Mouse (Mus musculus): ENCODE measurements around the gene Zfp683. TPM values are rescaled to one million over a fixed set of nuclear protein-coding genes. Genes with fewer than 3 reads are reported as not detected.

The Zfp683 gene
- polyA plus RNA-seq, 1 experiment, result 3.6 TPM

DNA sequence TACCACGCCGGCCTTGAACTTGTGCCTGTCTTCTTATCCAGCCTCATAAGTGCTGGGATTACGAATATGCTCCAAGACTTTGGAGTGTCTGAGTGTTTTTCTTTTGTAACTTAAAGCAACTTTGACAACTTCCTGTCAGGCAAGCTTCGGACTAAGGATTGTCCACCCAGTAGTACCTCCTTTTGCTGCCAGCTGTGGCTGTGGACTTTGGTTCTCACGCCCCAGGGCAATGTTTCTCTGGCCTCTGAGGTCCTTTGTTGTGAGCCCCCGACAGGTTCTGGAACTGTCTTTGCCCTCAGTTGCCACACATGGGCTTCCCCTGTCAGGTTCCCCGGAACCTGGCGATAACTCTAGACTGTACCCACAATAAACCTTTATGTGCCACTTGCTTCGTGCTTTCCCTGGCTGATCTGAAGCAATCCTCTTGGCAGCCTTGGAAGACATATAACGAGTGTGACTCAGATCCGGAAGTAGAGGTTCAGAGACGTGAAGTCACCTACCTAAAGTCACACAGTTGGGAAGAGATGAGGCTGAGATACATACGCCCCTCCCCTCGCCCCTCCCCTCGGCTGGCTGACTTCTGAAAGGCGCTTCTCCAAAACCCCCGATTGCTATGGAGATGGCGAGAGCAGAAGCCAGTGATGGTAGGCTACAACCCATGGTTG is 7.7 kb downstream of the Zfp683 start:
- no peak overlapping the region for H3K4me3 ChIP-seq (ENCODE audit: extremely low read depth, insufficient read depth, insufficient read length)
- TF ChIP-seq POLR2A (IDR thresholded peaks at IDR 0.05; ENCODE audit: low read depth, low read length) (no peak), CTCF (IDR thresholded peaks at IDR 0.05; ENCODE audit: extremely low read depth, insufficient read depth, insufficient read length, insufficient replicate concordance) (no peak)
- no peak overlapping the region for H3K27ac ChIP-seq (ENCODE audit: insufficient read depth, low read length)
- WGBS, result 79% methylated on average over 18 of the region's 18 CpGs
- no peak for DNase-seq (ENCODE audit: low read depth in 1 of 2, low spot score in 2 of 2)
- no peaks in the 10 kb centered on the region for H3K36me3 ChIP-seq (ENCODE audit: control insufficient read depth, insufficient read depth, low read length)
- H3K27me3 ChIP-seq (ENCODE audit: control insufficient read depth, insufficient read depth, low read length), result no peaks in the 10 kb centered on the region
- H3K4me1 ChIP-seq (ENCODE audit: control insufficient read depth, insufficient read depth, insufficient read length), result peaks cover 10% of the 10 kb centered on the region; the same call in 1 of the 2 replicates

DNA sequence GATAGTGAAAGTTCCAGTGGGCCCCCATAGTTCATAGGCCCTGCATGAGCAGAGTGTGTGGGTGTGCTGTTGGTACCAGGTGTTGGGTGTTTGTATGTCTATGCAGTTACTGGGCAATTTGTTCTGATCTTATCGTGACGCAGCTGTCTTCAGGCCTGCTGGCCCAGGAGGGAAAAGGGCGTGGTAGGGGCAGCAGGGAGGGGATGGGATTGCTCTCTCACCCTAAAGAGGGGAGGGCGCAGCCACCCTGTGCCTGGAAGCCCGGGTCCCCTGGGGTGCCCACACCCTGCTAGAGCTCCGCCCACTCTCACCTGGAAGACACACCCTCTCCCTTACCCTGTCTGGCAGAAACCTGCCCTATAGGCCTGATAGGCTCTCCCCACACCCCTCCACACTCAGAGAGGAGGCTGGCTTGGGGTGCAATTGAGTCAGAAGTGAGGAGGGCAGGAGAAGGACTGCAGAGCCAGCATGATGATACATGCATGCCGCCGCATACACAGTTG is 8.4 kb downstream of the Zfp683 start:
- Histone ChIP-seq H3K27me3 (ENCODE audit: control insufficient read depth, insufficient read depth, low read length) (no peaks in the 10 kb centered on the region), H3K36me3 (ENCODE audit: control insufficient read depth, insufficient read depth, low read length) (no peaks in the 10 kb centered on the region), H3K27ac (ENCODE audit: insufficient read depth, low read length) (no peak overlapping the region), H3K4me1 (ENCODE audit: control insufficient read depth, insufficient read depth, insufficient read length) (peaks cover 10% of the 10 kb centered on the region; the same call in 1 of the 2 replicates), H3K4me3 (ENCODE audit: extremely low read depth, insufficient read depth, insufficient read length) (no peak overlapping the region)
- DNase-seq (ENCODE audit: low read depth in 1 of 2, low spot score in 2 of 2), result no peak
- WGBS, result 67% methylated on average over 8 of the region's 8 CpGs
- TF ChIP-seq CTCF (IDR thresholded peaks at IDR 0.05; ENCODE audit: extremely low read depth, insufficient read depth, insufficient read length, insufficient replicate concordance) (no peak), POLR2A (IDR thresholded peaks at IDR 0.05; ENCODE audit: low read depth, low read length) (no peak)

DNA sequence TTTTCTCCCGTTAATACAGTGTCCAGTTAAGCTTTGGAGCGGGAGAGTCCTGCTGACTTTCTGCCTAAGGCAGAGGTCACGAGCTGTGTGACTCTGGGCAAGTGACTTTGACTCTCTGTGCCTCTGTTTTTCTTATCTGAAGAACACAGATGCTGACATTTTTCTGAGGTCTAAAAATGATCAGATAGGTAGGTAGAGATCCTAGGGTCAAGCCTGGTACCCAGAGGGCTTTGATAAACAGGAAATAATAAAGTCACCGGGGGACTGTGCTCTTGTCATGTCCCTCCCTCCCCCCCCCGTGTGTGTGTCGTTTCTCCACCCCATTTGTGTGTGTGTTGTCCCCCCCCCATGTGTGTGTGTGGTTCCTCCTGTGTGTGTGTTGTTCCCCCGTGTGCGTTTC is 8.9 kb downstream of the Zfp683 start:
- no peak for DNase-seq (ENCODE audit: low read depth in 1 of 2, low spot score in 2 of 2)
- Histone ChIP-seq H3K36me3 (ENCODE audit: control insufficient read depth, insufficient read depth, low read length) (no peaks in the 10 kb centered on the region), H3K27ac (ENCODE audit: insufficient read depth, low read length) (no peak overlapping the region), H3K4me3 (ENCODE audit: extremely low read depth, insufficient read depth, insufficient read length) (no peak overlapping the region), H3K27me3 (ENCODE audit: control insufficient read depth, insufficient read depth, low read length) (no peaks in the 10 kb centered on the region), H3K4me1 (ENCODE audit: control insufficient read depth, insufficient read depth, insufficient read length) (peaks cover 10% of the 10 kb centered on the region; the same call in 1 of the 2 replicates)
- 65% methylated on average over 8 of the region's 8 CpGs for WGBS
- TF ChIP-seq POLR2A (IDR thresholded peaks at IDR 0.05; ENCODE audit: low read depth, low read length) (no peak), CTCF (IDR thresholded peaks at IDR 0.05; ENCODE audit: extremely low read depth, insufficient read depth, insufficient read length, insufficient replicate concordance) (no peak)

DNA sequence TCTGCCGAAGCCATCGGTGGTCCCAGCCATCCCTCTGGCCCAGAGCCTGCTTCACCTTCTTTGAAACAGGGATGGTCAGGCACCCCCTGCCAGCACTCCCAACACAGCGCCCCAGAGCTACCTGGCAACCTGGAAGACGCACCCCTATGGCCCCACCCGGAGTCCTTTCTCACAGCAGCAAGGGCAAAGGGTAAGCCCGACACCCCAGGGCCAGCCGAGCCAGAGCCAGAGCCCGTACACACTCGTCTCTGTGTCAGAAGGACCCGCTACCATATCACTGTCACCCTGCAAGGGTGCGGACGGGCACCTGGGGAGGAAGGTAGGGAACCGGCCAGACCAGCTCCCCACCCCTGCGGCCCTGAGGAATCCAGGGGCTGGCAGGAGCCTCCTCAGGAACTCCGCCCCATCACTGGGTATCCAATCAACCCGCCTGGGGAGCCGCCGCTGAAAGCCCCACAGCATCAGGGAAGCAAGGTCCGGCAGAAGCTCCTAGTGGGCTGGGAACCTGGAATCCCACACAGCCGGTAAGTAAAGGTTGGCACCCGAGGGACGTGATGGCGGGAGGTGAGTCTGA is 11.9 kb downstream of the Zfp683 start:
- Histone ChIP-seq H3K4me3 (ENCODE audit: extremely low read depth, insufficient read depth, insufficient read length) (no peak overlapping the region), H3K4me1 (ENCODE audit: control insufficient read depth, insufficient read depth, insufficient read length) (no peaks in the 10 kb centered on the region), H3K27ac (ENCODE audit: insufficient read depth, low read length) (no peak overlapping the region), H3K27me3 (ENCODE audit: control insufficient read depth, insufficient read depth, low read length) (no peaks in the 10 kb centered on the region), H3K36me3 (ENCODE audit: control insufficient read depth, insufficient read depth, low read length) (no peaks in the 10 kb centered on the region)
- DNase-seq (ENCODE audit: low read depth in 1 of 2, low spot score in 2 of 2), result no peak
- 73% methylated on average over 23 of the region's 23 CpGs for WGBS
- no peak for TF ChIP-seq CTCF (IDR thresholded peaks at IDR 0.05; ENCODE audit: extremely low read depth, insufficient read depth, insufficient read length, insufficient replicate concordance)

DNA sequence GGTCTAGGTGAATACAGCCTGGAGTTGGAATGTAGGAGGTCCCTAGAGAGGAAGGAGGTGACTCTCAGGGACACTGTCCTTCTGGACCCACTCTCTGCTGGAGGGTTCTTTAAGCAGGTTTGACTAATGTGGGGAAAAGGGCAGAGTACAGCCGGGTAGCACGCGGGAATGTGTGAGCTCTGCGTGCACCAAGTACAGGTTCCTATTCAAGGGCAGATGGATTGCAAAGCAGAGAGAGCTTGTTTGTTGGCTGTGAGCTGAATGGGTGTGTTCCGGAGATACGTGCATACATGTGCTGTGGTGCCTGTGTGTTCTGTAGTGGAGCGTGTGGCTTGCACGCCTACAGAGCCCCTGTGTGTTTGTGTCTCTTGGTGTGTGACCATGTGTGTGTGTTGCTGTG is 13.7 kb downstream of the Zfp683 start:
- Histone ChIP-seq H3K4me1 (ENCODE audit: control insufficient read depth, insufficient read depth, insufficient read length) (no peaks in the 10 kb centered on the region), H3K27me3 (ENCODE audit: control insufficient read depth, insufficient read depth, low read length) (no peaks in the 10 kb centered on the region), H3K36me3 (ENCODE audit: control insufficient read depth, insufficient read depth, low read length) (no peaks in the 10 kb centered on the region), H3K4me3 (ENCODE audit: extremely low read depth, insufficient read depth, insufficient read length) (no peak overlapping the region), H3K27ac (ENCODE audit: insufficient read depth, low read length) (no peak overlapping the region)
- no peak for DNase-seq (ENCODE audit: low read depth in 1 of 2, low spot score in 2 of 2)
- 94% methylated on average over 8 of the region's 8 CpGs for WGBS
- no peak for TF ChIP-seq POLR2A (IDR thresholded peaks at IDR 0.05; ENCODE audit: low read depth, low read length)
- TF ChIP-seq CTCF (IDR thresholded peaks at IDR 0.05; ENCODE audit: extremely low read depth, insufficient read depth, insufficient read length, insufficient replicate concordance), result no peak

DNA sequence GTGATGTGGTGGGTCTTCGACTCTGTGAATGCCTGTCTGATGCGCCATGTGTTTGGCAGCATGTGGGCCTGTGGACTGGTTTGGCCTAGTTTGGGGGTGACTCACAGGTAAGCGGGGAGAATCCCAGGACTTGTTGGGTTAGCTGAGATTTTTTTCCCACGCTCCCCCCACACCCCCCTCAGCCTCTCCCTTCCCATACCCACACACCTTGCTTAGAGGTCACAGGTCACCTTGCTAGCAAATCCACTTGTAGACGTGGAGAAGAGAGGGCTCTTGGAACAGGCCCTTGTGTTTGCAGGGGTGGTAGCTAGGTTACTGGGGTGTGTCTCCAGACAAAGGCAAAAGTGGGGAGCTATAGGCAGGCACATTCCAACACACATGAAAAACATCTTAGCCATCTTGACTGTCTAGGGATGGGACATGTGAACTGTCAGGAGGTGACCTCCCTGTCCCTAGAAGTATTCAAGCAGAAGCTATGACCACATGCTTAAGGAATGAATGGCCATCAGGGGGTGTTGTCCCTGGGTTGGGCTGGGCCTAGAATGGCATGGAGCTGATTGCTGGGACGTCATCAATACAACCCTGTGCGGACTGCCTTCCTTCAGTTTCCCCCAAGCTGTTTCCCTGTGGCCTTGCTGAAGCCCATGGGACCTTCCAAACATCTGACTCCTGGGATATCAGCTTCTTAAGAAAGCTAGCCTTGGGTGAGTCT is 14.4 kb downstream of the Zfp683 start:
- DNase-seq (ENCODE audit: low read depth in 1 of 2, low spot score in 2 of 2), result no peak
- Histone ChIP-seq H3K36me3 (ENCODE audit: control insufficient read depth, insufficient read depth, low read length) (no peaks in the 10 kb centered on the region), H3K27ac (ENCODE audit: insufficient read depth, low read length) (no peak overlapping the region), H3K4me3 (ENCODE audit: extremely low read depth, insufficient read depth, insufficient read length) (no peak overlapping the region), H3K4me1 (ENCODE audit: control insufficient read depth, insufficient read depth, insufficient read length) (no peaks in the 10 kb centered on the region), H3K27me3 (ENCODE audit: control insufficient read depth, insufficient read depth, low read length) (no peaks in the 10 kb centered on the region)
- 88% methylated on average over 7 of the region's 7 CpGs for WGBS
- TF ChIP-seq CTCF (IDR thresholded peaks at IDR 0.05; ENCODE audit: extremely low read depth, insufficient read depth, insufficient read length, insufficient replicate concordance) (no peak), POLR2A (IDR thresholded peaks at IDR 0.05; ENCODE audit: low read depth, low read length) (no peak)

All from spleen, adult 2 months (tissue).